Mouse (Mus musculus) activated CD4-positive, CD25-positive, alpha-beta regulatory T cell, adult 4 months (primary cell): ENCODE measurements around the gene Ephb1. TPM values are rescaled to one million over a fixed set of nuclear protein-coding genes. Genes with fewer than 3 reads are reported as not detected.

Experiments used
- ATAC-seq: one replicate; pipeline ENCODE4 v1.8.0; 2017
- polyA plus RNA-seq, 2 experiments: library from polyadenylated mRNA; unstranded; fragments of 100-300 nt; shearing (Covaris generic); gene quantifications; one replicate each; pipeline ENCODE4 v1.2.1; 2017

Ephb1 gene
- polyA plus RNA-seq, 2 experiments from 2014 or later: not detected

DNA sequence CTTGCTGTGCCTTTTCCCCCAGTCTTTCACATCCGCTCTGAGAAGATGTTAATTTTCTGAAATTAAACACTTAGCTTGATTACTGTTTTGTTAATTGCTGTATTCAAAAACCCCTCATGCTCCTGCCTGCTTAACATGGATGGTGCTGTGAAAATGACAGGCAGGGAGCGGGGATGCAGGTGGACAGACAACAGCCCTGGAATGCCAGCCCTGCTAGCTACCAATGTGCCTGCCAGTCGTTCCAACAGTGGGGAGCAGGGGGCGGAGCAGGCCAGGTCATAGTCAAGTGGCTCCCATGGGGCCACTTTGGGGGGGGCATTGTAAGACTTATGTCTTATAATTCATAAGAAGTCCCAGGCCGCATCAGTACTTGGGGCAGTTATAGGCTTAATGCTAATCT is 321.3 kb downstream of the Ephb1 start:
- ATAC-seq: no peak

DNA sequence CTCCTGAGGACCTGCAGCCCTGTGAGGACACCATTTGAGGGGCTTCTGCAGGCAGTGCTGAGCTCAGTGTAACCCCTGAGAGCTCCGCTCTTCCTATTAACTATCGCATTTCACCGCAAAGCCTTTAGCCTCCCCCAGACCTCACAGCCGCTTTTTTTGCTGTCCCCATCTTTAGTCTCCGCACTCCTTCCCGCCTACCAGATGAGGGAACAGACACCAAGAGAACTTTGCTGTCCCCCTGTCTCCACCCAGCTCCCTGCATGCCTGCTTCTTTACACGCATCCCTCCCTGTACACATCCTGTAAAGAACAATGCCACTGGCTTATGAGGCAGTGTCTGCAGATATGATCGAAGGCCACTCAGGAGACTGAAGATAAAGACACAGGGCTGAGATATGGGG is 322.1 kb downstream of the Ephb1 start:
- ATAC-seq: no peak

DNA sequence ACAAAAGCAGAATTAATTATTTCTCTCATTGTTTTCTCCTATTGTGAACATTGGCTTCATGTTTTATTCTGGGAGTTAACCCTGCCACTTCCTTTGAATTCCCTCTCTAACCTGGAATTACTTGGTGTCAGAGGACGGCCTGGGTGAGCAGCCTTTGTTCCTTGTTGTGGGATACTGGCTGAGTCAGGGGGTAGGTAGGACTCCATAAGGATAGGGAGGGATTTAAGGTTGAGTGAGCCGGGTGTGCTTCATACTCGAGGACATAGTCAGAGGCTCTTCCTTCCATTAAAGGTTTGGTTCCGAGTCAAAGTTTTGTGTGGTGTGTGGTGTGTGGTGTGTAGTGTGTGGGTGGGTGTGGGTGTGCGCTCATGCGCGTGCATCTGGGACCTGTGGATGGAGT is 324.8 kb downstream of the Ephb1 start:
- no peak for ATAC-seq

DNA sequence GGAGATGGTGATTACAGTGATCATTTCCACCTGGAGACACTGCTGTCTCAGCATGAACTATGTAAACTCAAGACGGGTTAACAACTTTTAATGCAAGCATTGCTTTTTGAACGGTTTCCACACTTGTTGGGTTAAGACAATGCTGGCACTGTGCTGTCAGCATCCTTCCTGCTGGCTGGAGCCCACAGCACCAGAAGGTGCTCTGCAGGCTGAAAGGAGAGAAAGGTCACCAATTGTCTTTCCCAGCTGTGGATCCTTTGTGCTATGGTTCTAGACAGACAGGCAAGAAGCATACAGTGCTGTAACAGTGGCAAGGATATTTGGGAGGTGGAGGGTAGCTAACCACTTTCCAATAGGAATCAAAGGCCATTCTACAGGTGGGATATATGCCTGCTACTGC is 328.4 kb downstream of the Ephb1 start:
- no peak for ATAC-seq

DNA sequence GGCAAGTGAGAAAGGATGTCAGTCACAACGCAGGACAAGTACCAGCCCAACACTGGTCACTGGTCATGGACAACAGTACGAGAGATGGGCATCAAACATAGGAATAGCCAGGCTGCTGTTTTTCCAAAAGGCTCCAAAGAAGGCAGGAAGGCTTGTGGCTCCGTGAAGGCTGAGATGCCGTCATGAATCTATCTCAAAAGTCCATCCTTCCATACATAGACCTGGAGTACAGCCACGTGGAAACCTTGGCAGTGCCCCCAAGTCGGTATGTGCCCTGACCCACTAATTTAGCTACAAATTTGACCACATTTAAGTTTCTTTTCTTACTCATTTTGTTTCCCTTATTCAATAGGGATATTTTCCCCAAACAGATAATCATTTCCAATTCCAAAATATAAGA is 329.4 kb downstream of the Ephb1 start:
- ATAC-seq: no peak

DNA sequence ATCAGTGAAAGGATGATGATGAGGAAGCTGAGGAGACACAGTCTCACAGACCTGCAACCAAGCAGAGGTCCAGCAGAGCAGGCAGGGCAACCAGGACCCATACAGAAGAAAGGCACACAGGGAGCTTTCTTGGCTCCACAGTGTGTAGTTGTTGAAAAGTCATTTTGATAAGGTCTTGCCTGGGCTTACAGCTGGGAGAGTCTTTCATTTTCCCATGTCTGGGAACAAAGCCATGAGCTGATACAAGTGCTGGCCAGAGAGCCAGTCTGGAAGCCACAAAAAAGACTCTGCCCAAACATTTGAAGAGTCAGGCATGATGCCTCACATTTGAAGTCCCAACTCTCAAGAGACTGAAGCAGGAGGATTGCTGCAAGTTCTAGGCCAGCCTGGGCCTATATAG is 339.0 kb downstream of the Ephb1 start:
- ATAC-seq: no peak

DNA sequence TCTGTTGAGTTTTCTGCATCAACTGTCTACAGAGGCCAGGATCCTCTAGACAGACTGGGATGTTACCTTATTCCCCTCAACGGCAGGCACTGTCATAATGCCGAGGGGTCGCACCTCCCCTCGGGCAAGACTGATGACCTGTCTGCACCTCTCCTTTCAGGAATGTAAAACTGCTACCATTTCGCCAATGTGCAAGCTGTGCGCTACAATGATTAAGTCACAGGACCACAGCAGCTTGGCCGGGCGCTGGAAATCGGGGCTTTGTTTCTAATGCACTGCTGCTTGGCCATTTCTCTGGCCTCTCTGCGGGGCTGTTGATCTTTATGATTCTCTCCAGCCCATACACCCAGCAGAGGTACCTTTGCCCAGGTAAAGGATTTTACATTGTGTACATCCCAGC is 346.8 kb downstream of the Ephb1 start:
- ATAC-seq: no peak

DNA sequence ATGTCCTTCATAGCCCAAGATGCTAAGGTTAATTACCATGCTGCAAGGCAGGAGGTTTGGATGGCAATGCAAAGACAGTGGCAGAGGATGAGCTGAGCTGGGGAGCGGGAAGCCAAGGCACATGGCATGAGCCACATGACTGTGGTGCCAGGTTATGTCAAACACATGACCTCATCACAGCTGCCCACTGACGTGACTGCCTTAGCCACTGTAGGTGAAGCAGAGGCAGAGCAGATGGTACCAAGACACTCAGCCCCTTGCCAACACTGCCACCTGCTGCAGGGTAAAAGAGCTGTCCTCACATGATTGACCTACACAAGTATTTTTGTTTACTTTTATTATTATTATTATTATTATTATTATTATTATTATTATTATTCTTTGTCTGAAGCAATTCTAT is 348.0 kb downstream of the Ephb1 start:
- ATAC-seq: no peak

DNA sequence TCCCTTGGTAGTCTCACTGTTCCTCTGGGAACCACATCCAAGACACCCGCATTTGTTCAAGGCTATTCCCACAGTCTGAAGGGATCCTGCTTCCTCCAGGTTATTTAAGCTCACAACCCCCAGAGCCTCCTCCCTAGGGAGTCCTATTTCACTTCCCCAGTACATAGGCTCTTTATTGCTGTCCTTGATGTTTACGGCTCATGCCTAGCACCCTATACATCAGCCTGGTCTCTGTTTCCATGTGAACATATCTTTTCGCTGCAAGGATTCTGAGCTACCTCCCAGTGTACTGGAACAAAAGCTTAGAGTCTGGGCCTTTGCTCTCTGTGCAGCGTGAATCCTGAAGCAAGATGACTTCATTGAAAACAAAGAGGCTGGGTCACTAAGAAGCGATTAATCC is 351.6 kb downstream of the Ephb1 start:
- no peak for ATAC-seq

DNA sequence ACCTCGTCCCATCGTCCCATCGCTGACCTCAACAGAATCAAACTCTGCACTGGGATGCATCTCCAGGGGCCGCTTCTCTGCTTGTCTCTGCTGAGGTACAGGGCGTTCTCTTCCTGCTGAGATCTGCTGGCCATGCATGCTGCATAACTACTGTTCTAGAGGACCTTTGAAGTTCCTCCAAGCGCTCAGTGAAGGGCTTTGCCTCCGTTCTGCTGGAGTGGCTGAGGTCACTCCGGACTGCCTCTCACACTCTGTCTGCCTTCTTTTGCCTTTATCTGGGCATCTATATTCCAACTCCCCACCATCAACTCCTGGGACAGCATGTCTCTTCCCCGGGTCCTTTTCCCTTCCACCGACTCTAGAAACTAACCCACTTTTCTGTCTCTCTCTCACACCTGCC is 352.3 kb downstream of the Ephb1 start:
- ATAC-seq: no peak

DNA sequence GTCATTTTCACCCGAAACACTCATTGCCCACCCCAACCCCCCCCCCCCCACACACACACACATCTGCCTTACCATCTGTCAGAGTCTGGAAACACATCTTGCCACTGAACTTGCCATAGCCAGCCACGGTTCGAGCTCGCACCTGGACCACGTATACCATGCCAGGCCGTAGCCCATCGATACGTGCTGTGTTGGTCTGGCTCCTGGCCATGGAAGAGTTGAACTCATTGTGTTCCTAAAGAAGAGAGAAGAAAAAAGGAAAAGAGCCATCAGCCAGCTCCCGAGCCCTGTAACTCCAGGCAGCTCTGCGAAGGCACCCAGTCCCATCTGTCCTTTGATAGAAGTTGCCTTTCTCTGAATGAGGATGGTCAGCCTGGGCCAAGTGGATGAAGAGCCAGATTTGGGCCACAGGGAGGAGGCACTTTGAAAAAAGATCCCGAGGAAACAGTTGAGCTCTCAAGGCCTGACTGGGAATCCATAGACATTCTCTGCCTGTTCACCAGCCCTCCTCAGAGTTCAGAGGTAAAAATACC is 352.8 kb downstream of the Ephb1 start:
- no peak for ATAC-seq

DNA sequence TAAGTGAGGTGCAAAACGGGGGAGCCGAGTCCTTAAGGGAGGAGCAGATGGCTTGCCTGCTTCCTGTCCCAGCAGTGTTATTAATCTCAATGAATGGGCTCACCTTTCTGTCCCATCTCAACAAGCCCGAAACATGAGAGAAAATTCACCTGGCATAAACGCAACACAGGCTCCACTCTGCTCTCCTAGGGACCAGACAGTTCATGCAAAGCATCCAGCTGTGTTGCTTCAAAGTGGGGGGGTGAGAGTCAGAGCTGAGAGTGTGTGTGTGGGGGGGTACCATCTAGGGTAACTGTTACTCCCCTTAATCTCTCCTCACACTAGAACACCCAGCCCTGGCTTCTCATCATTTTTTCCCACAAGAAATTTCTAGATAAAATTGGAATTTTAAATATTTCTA is 354.8 kb downstream of the Ephb1 start:
- no peak for ATAC-seq

DNA sequence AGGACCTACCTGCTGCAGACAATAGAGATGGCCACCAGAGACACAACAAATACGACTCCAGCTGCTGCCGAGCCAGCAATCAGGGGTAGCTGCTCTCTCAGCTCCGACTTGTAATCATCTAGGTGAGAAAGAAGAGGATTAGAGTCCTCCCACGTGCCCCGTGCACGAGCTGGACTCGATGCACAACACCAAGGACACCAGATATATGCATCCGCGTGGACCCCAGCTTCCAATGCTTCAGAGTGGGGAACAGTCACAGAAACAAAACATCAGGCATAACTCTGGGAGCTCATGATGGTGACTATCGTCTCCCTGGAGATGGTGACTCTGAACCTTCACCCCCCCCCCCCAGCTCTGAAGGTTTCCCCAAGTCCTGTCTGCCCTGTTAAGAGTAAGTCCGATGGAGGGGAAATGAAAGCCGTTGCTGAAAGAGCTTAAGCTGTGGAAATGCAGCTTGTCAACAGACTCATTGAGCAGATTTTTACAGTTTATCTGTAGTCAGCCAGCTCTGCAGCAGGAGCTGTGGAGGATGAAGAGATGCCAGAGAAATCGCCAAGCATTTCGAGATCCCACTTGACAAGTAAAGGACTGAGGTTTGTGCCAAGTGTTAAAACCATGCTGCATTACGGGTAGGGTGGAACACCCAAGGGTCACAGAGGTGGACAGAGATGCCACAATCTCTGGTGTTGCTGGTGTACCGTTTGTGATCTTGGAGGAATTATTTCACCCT is 357.6 kb downstream of the Ephb1 start:
- ATAC-seq: no peak

DNA sequence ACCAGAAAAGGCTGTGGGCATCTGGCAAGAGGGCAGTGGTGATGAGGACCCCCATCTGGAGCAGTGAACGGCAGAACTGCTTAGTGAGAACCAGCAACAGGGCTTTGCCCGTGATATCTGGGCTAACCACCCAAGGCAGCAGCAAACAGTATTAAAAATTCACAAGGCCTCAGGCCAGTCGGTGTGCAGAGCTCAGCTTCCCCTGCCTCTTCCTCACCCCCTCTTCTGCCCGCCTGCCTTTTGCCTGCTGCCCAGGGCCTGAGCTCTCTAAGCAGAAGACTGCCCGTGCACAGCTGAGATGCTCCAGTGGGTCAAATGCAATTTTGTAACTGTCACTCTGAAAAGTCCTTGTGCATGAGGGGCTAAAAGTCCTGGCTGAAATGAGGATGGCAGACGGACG is 358.3 kb downstream of the Ephb1 start:
- no peak for ATAC-seq

DNA sequence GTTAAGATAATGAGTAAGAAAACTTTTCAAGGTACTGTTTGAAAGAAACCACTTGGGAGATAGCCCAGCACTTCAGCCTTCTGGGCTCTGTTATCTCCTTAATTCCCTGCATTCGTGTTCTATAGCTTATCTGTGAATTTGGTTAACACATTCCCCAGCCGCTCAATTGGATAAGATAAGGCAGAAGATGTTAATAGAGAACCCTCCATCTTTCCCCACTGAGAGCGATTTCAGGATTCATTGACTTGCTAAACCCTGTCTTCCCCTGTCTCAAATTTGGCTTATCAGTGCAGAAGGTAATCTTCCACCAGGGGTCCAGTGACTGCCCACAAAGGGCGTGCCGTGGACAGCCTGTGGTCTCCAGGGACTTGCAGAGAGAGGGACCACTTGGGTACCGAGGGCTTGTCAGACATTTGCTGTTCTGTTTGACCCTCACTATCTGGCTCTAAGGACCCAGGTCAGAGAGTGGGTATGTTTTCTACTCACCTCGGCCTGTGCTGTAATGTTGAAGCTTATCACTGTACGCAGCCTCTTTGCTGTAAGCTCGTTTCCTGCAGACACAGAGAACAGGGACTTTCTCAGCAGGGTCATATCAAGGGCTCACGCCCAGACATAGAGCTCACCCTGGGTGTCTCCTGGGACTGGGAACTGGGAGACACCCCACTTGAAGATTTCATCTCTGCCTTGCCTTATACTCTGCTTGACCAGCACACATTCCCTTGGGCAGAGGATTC is 358.9 kb downstream of the Ephb1 start:
- no peak for ATAC-seq

DNA sequence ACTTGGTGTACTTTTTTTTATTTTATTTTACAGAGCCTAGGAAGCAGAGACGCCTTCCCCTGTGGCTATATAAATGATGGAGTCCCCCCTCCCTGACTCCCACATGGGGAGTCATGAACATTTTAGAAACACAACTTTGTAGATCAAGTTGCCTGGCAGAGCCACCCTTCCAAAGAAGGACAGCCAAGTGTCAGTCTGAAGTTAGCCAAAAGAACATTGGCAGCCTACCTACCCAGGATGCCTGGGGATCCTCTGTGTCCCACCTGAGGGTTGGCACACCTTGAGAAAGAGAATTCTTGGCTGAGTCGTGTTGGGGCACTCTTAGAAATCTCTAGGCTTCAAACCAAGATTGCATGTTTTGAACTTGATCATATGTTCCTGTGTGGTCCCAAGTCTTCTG is 360.4 kb downstream of the Ephb1 start:
- no peak for ATAC-seq

DNA sequence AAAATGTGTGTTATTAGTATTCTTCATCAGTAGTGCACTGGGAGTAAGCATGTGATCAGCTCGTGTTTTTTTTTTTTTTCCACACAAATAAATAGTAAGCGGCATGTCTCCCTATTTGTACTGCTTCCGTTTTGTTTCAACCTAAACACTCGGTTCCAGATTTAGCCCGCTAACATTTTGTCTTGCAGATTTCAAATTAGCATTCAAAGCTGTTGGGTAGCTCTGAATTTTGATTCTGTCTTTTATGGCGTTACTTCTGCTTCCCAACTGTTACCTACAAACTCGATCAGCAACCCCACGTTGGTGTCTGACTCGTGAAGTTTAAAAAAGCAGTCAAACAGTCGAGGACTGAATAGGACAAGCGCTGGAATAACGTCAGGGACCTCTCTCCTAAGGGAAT is 363.7 kb downstream of the Ephb1 start:
- ATAC-seq: no peak

DNA sequence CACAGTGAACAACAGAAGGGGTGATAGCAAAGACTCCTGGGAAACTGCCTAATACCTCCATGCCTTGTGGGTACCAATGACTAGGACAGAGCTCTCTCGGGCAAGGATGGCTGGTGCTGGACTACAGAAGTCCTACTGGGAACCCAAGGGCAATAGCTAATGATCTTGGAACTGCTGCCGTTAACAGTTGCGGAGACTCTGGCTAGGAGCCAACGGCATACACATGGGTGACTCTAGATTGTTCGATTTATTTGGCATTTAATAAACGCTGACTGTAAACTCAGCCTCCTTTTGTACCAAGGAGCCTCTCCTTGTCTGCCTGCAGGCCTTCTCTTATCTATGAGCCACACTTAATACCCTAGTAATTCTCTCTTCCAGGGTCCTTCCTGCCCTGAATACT is 364.5 kb downstream of the Ephb1 start:
- no peak for ATAC-seq

DNA sequence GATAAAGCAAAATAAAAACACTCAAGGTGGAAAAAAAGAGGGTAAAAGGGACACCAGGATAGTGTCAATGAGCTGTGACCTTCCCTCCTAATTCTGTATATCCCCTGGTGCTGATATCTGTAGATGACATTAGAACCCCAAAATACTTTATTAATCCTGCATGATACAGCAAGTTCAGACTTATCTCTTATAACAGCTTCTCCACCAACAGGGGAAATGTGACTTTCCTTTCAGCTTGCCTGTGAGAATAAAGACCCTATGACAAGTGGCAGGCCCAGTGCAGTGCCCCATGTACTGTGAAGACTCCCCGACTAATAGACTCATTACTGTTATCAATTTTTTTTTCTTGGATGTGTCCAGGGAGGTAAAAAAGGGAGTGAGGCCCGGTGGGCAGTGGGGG is 367.6 kb downstream of the Ephb1 start:
- no peak for ATAC-seq

DNA sequence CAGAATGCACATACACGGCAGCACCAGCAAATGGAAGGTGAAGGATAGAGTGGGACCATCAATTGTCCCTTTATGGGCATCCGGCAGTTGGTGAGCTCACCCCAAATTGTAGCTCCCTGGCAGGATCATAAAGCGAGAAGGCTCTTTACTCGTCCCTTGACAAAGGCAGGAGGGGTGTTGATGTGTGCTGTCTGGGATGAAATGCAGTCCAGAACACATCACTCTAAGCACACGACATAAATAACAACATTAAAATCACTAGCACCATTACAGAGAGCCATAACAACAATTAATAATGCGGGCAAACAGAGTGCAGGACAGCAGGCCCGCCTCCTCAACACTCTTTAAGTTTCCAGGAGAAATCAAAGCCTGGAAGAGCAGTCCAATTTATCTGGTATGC is 372.1 kb downstream of the Ephb1 start:
- no peak for ATAC-seq

DNA sequence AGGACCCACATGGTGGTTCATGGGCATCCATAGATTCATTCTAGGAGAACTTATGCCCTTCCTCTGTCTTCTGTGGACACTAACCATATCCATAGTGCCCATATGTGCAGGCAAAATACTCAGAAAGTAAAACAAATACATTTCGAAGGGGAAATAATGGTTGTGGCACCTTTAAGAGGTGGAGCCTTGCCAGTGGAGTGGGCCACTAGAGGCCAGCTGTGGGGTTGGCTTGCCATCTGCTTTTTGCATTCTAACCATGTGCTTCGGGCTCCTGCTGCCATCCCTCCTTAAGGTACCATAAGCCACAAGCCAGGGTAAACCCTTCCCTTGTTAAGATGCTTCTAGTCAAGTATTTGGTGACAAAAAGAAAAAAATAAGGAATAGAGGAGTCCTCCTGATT is 373.3 kb downstream of the Ephb1 start:
- no peak for ATAC-seq

DNA sequence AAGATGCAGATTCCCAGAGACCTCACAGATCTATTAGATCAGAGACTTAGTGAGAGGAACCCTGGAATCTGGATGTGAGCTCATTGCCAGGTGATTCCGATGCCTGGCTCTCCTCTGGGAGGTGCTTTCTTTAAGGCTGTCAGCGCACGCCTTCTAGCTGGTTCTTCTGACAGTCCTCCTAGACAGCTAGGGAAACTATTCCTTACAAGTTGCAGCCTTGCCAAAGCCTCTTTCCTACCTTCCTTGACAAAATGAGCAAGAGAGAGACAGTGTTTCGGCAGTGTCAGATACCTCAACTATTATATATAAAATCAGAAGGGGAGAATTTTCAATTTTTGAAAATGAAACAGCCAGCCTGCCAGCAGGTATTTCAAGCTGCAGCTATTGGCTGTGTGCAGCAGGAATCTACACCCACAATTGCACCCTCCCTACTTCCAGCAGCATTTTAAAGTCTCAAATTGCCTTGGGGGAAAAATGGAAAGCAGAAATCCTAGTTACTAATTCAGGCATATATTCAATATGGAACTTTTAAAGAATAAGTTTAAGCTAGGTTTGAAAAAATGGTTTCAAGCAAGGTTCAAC is 377.5 kb downstream of the Ephb1 start:
- no peak for ATAC-seq

DNA sequence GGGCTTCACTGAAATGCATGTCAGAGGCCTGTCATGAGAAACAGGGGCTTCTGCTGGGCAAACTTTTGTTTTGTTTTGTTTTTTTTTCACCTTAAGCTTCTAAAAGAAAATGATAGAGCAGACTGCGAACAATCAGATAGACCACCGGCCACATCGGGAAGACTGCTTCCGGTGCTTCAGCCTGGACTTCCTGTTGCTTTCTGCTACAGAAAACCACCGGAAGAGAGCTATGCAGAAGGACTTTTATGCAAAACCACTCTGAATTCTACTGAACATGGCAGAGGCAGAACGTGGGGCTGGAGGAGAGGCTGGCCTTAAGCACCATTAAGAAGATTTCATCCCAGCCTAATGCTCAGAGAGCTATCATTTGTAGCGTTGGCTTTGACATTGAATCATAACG is 382.2 kb downstream of the Ephb1 start:
- ATAC-seq: peak; percentile 36

DNA sequence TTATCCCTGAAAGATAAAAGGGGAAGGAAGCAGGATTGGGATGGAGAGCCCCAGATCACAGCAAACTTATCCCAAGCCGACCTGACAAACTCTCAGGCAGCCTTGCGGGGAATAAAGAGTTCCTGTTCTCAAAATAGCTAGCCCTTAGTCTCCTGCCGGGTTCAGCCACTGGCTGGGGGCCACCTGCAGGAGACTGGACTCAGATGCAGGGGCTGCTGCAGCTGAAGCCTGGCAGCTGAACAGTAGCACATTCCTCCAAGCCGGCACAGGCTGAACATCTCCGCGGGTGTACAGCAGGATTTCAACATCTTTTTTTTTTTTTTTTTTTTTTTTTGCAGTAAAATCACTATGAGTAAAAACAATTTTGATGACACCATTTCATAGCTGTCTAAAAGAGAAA is 382.7 kb downstream of the Ephb1 start:
- no peak for ATAC-seq
